Mouse (Mus musculus) kidney, postnatal 0 days (tissue): ENCODE results near the gene Klhl2. TPM values are rescaled to one million over a fixed set of nuclear protein-coding genes. Genes with fewer than 3 reads are reported as not detected.

ENCODE experiments used
- ATAC-seq: fragments of 200-750 bp; cut with Nextera tagmentation; replicated peaks from 2 replicates; pipeline ENCODE4 v1.8.0; 2017; ENCODE audit warnings: low read depth, moderate number of reproducible peaks, moderate TSS enrichment, moderate library complexity; ENCODE audit not compliant: low FRiP score
- DNase-seq: peaks from one replicate; pipeline ENCODE4 v3.0.0-alpha.2; 2016; ENCODE audit warnings: low spot score
- H3K27ac ChIP-seq: fragments of 300-500 bp; sonication (generic); 2 replicates; pipeline ENCODE4 v1.5.1; 2014; ENCODE audit warnings: mild to moderate bottlenecking
- H3K27me3 ChIP-seq: fragments of 300-500 bp; sonication (generic); 2 replicates; pipeline ENCODE4 v1.6.1; 2014; ENCODE audit warnings: low read length, mixed read lengths; ENCODE audit not compliant: insufficient read depth
- H3K36me3 ChIP-seq: fragments of 300-500 bp; sonication (generic); 2 replicates; pipeline ENCODE4 v1.6.1; 2014; ENCODE audit warnings: low read length, mixed read lengths; ENCODE audit not compliant: insufficient read depth
- H3K4me1 ChIP-seq: fragments of 300-500 bp; sonication (generic); replicated peaks from 2 replicates; pipeline ENCODE4 v1.6.1; 2014; ENCODE audit warnings: antibody characterized with exemption, low read length, mixed read lengths; ENCODE audit not compliant: insufficient read depth
- H3K4me2 ChIP-seq: fragments of 300-500 bp; sonication (generic); 2 replicates; pipeline ENCODE4 v1.6.1; 2014; ENCODE audit warnings: mild to moderate bottlenecking, low read length, moderate library complexity, mixed read lengths
- H3K4me3 ChIP-seq: fragments of 300-500 bp; sonication (generic); replicated peaks from 2 replicates; pipeline ENCODE4 v1.5.1; 2014; ENCODE audit warnings: low read depth, low read length
- H3K9ac ChIP-seq: fragments of 300-500 bp; sonication (generic); 2 replicates; pipeline ENCODE4 v1.6.1; 2014; ENCODE audit warnings: low read depth, low read length
- H3K9me3 ChIP-seq: fragments of 300-500 bp; sonication (generic); replicated peaks from 2 replicates; pipeline ENCODE4 v1.6.1; 2016; ENCODE audit warnings: low read length, inconsistent platforms, mixed read lengths
- CTCF ChIP-seq: IDR thresholded peaks from 2 replicates; pipeline ENCODE4 v1.5.1; 2016; ENCODE audit warnings: antibody characterized with exemption, low read depth, mild to moderate bottlenecking, moderate library complexity
- WGBS: fragments of 180-500 bp; shearing (Covaris S2); extraction: QIAGEN DNeasy Blood & Tissue Kit; methylation state at CpG from one replicate; pipeline ENCODE4 v1.1.7; 2014; 5-methylcytosine and 5-hydroxymethylcytosine counted together
- polyA plus RNA-seq: library from polyadenylated mRNA; unstranded; fragments of >200 nt; fragmentation: Nextera tagmentation; extraction: Ambion mirVana; gene quantifications from 2 replicates; pipeline ENCODE4 v1.2.1, GENCODE M21; 2015

The Klhl2 gene
- polyA plus RNA-seq, 1 experiment from 2014 or later = 20.9 TPM

DNA sequence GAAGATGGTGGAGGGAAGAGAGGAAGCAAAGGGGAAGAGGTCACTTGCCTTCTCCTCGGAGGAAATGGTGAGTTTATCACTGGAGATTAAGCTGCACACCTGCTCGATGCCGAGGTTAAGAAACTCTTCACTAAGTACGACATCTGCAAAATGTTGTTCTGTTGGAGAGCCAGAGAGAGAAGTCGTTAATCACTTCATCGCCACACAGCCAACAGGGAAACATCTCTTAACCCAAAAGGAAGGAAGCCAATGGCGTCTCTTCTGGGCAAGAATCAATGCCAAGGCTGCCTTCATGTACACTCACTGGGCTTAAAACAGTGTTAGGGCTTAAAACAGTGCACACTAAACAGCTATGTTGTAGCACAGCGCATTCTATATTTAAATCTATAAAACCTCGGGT is 85.7 kb downstream of the Klhl2 start:
- H3K9ac ChIP-seq = no peak overlapping the region
- H3K4me3 ChIP-seq = no peak overlapping the region
- TF ChIP-seq CTCF = no peak
- no peak overlapping the region for H3K27ac ChIP-seq
- no peaks in the 10 kb centered on the region for H3K4me1 ChIP-seq
- no peaks in the 10 kb centered on the region for H3K27me3 ChIP-seq
- no peaks in the 10 kb centered on the region for H3K9me3 ChIP-seq
- ATAC-seq (no peak), DNase-seq (no peak)
- no peak overlapping the region for H3K4me2 ChIP-seq
- 56% methylated on average over 9 of the region's 9 CpGs for WGBS
- H3K36me3 ChIP-seq = no peaks in the 10 kb centered on the region

- Histone ChIP-seq H3K9me3 (no peaks in the 10 kb centered on the region), H3K4me2 (no peak overlapping the region), H3K27me3 (no peaks in the 10 kb centered on the region), H3K4me3 (no peak overlapping the region), H3K4me1 (no peaks in the 10 kb centered on the region), H3K27ac (no peak overlapping the region), H3K36me3 (no peaks in the 10 kb centered on the region), H3K9ac (no peak overlapping the region)
- WGBS = 69% methylated on average over 1 of the region's 1 CpGs
- TF ChIP-seq CTCF = no peak
- no peak for ATAC-seq
- DNase-seq = no peak
Measured at GRCm38 (mm10) chr8:64762751-64763150, 87.1 kb downstream of the Klhl2 start.

GRCm38 (mm10) chr8:64761430-64761829 is 88.4 kb downstream of the Klhl2 start:
- peak; percentile 14 for DNase-seq
- no peak overlapping the region for H3K4me3 ChIP-seq
- H3K9ac ChIP-seq = no peak overlapping the region
- 80% methylated on average over 8 of the region's 8 CpGs for WGBS
- no peak overlapping the region for H3K4me2 ChIP-seq
- H3K4me1 ChIP-seq = no peaks in the 10 kb centered on the region
- TF ChIP-seq CTCF = peak; percentile 58; the same call in 1 of the 2 replicates
- no peaks in the 10 kb centered on the region for H3K9me3 ChIP-seq
- H3K27me3 ChIP-seq = no peaks in the 10 kb centered on the region
- ATAC-seq = no peak
- no peaks in the 10 kb centered on the region for H3K36me3 ChIP-seq
- no peak overlapping the region for H3K27ac ChIP-seq

- Histone ChIP-seq H3K4me2 (no peak overlapping the region), H3K9me3 (no peaks in the 10 kb centered on the region)
- DNase-seq = no peak
Measured at GRCm38 (mm10) chr8:64757956-64758355, 91.9 kb downstream of the Klhl2 start.

GRCm38 (mm10) chr8:64746215-64747058 is 103.4 kb downstream of the Klhl2 start:
- Histone ChIP-seq H3K4me1 (no peaks in the 10 kb centered on the region), H3K9ac (no peak overlapping the region), H3K4me2 (no peak overlapping the region), H3K27me3 (no peaks in the 10 kb centered on the region), H3K27ac (no peak overlapping the region), H3K9me3 (no peaks in the 10 kb centered on the region), H3K4me3 (no peak overlapping the region), H3K36me3 (peaks cover 4% of the 10 kb centered on the region)
- DNase-seq (no peak), ATAC-seq (no peak)
- WGBS = 84% methylated on average over 10 of the region's 10 CpGs
- TF ChIP-seq CTCF = no peak

More at GRCm38 (mm10) chr8:64757956-64758355, 91.9 kb downstream of the Klhl2 start:
- Histone ChIP-seq H3K36me3 (0 out of 2 replicates have a peak, but pooled peaks cover 6% of the 10 kb centered on the region), H3K27me3 (no peaks in the 10 kb centered on the region), H3K4me3 (no peak overlapping the region), H3K9ac (no peak overlapping the region), H3K27ac (no peak overlapping the region), H3K4me1 (no peaks in the 10 kb centered on the region)
- ATAC-seq = no peak
- WGBS = 95% methylated on average over 15 of the region's 15 CpGs
- no peak for TF ChIP-seq CTCF

DNA sequence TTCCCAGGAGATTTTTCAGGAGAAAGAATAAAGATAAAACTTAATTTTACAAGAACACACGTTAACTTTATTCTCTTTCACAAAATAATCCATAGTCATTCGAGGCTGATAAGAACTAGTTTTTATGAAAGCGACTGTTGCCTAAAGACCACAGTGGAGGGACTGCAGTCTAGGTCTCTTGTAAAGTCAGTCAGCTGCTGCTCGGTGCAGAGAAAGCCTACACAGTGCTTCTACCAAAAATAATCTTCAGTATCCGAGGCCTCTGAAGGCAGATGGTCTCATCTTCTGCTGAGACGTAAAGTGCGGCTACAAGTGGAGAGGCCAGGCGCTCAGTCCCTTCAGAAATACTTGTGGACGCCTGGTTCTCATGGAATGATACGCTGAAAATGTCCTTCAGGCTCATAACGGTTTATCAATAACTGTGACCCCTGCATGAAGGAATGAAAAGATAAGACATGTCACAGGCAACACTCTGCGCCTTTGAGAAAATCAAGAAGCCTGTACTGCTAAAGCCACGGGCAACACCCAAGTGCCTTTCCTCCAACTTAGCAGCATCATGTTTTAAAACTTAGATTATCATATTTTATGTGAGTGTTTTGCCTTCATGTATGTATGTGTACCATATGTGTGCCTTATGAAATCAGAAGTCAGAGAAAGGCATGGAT is 109.1 kb downstream of the Klhl2 start:
- DNase-seq = no peak
- TF ChIP-seq CTCF = no peak
- no peak overlapping the region for H3K4me3 ChIP-seq
- H3K27me3 ChIP-seq = no peaks in the 10 kb centered on the region
- no peak overlapping the region for H3K27ac ChIP-seq
- H3K4me1 ChIP-seq = no peaks in the 10 kb centered on the region
- no peak overlapping the region for H3K4me2 ChIP-seq
- no peaks in the 10 kb centered on the region for H3K36me3 ChIP-seq
- ATAC-seq = no peak
- H3K9me3 ChIP-seq = no peaks in the 10 kb centered on the region
- H3K9ac ChIP-seq = no peak overlapping the region
- 93% methylated on average over 13 of the region's 13 CpGs for WGBS
